Mouse (Mus musculus) liver, adult 2 months (tissue): ENCODE measurements around the gene Iah1.

Experiments
- CTCF ChIP-seq: fragments of 200-500 bp; IDR thresholded peaks from 2 replicates; pipeline ENCODE4 v1.5.1; 2011; ENCODE audit warnings: low read depth, low read length, control low read depth
- POLR2A ChIP-seq: fragments of 200-500 bp; IDR thresholded peaks from 2 replicates; pipeline ENCODE4 v1.6.1; 2011; ENCODE audit warnings: low read length, control low read depth; ENCODE audit not compliant: insufficient read depth; ENCODE audit errors: extremely low read depth

DNA sequence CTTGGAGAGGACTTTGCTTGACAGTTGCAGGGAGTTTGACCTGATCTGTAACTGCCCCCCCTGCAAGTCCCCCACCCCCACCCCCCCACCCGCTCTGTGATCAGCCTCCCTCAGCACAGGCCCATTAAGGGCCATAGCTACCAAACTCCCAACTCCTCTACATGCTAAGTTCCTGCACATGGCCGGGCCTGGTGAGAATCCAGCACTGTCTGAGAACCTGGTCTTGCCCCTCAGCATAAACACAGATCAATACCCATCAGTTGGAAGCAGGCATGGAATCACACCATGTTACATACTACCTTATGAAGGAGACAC, 49.4 kb upstream of the Iah1 start:
- TF ChIP-seq CTCF (no peak), POLR2A (no peak)
